Comparison of ENCODE assay signal across 26 mouse cellular contexts in the genomic region with DNA sequence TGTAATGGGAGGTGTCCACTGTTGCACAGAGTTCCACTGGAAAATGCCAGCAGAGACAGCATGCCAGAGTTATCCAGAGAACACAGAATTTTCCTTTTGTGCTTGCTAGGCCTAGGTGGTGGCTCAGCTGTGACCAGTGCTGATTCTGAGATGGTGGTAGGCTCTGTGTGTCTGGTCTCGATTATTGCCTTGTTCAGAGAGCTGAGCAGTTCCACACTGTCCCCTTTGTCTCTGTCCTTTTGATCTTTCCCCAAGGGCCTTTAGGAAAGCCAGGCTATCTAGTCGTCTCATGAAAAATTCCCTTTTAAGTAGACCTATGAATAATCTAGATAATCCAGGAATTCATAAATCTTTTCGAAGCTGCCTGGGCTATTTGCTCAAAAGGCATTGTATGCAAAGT. TPM values are rescaled to one million over a fixed set of nuclear protein-coding genes. Genes with fewer than 3 reads are reported as not detected.
DNase-seq lines count a peak whose midpoint lies in the region; ATAC-seq and TF ChIP-seq lines count a peak whose summit lies in the region.
"Had no signal": no experiment of that assay in that cellular context is flagged by ENCODE, and none has a peak within 500 bp of the region (broad histone marks: within the 10 kb centered on the region; RNA-seq: fewer than 3 reads in every experiment).

No protein-coding gene starts in this region.

- no peak for DNase-seq in hindbrain, embryonic 11.5 days (ENCODE audit: low spot score)
- no peak for DNase-seq in midbrain, embryonic 10.5 days (ENCODE audit: low spot score)
- peak; percentile 28 for DNase-seq in midbrain, embryonic 14.5 days
- no peak for DNase-seq in kidney, adult 2 months
- DNase-seq: adrenal gland, adult 8-10 months; adrenal gland, postnatal 25 days; cerebellum, adult 18-20 months; cerebellum, adult 9-10 months; cerebellum, postnatal 14 days; forebrain, postnatal 0 days; gastrocnemius, postnatal 25 days; heart, adult 18-20 months; heart, postnatal 10 days; heart, postnatal 36 days had no signal

- no peak overlapping the region for H3K9ac ChIP-seq in hindbrain, embryonic 11.5 days (ENCODE audit: low read depth, low read length)
- no peak overlapping the region for H3K9ac ChIP-seq in hindbrain, embryonic 13.5 days
- H3K9ac ChIP-seq in midbrain, embryonic 13.5 days (replicated peaks), result no peak overlapping the region
- no peak overlapping the region for H3K9ac ChIP-seq in midbrain, embryonic 14.5 days (replicated peaks; ENCODE audit: low read length)
- H3K9ac ChIP-seq: embryonic facial prominence, embryonic 12.5 days; embryonic facial prominence, embryonic 15.5 days; forebrain, postnatal 0 days; heart, embryonic 12.5 days; heart, embryonic 15.5 days; hindbrain, embryonic 15.5 days had no signal

- H3K4me3 ChIP-seq in hindbrain, embryonic 11.5 days (ENCODE audit: low read depth, low read length), result no peak overlapping the region
- no peak overlapping the region for H3K4me3 ChIP-seq in hindbrain, embryonic 13.5 days
- no peak overlapping the region for H3K4me3 ChIP-seq in midbrain, embryonic 13.5 days (replicated peaks)
- no peak overlapping the region for H3K4me3 ChIP-seq in midbrain, embryonic 10.5 days
- H3K4me3 ChIP-seq in midbrain, embryonic 14.5 days (replicated peaks; ENCODE audit: low read depth, low read length), result no peak overlapping the region
- no peak overlapping the region for H3K4me3 ChIP-seq in kidney, adult 2 months (ENCODE audit: insufficient read depth, low read depth, low read length)
- H3K4me3 ChIP-seq: embryonic facial prominence, embryonic 12.5 days; embryonic facial prominence, embryonic 15.5 days; heart, embryonic 12.5 days; heart, embryonic 15.5 days; hindbrain, embryonic 10.5 days; hindbrain, embryonic 15.5 days had no signal

- no peaks in the 10 kb centered on the region; the same call in 1 of the 2 replicates for H3K27me3 ChIP-seq in hindbrain, embryonic 11.5 days (ENCODE audit: control insufficient read depth, insufficient read depth, low read length)
- peaks cover 13% of the 10 kb centered on the region; the same call in 1 of the 2 replicates for H3K27me3 ChIP-seq in hindbrain, embryonic 13.5 days
- peaks cover 38% of the 10 kb centered on the region; the same call in 1 of the 2 replicates for H3K27me3 ChIP-seq in midbrain, embryonic 13.5 days
- peaks cover 100% of the 10 kb centered on the region for H3K27me3 ChIP-seq in midbrain, embryonic 10.5 days (ENCODE audit: low read depth, poor library complexity, severe bottlenecking)
- H3K27me3 ChIP-seq in midbrain, embryonic 14.5 days (ENCODE audit: control insufficient read depth, insufficient read depth, low read length), result no peaks in the 10 kb centered on the region
- H3K27me3 ChIP-seq in kidney, adult 2 months (replicated peaks; ENCODE audit: control insufficient read depth, insufficient read depth, low read length), result no peaks in the 10 kb centered on the region
- H3K27me3 ChIP-seq: heart, embryonic 12.5 days; heart, embryonic 15.5 days; hindbrain, embryonic 15.5 days had no signal

- no peak for TF ChIP-seq CTCF in kidney, adult 2 months (conservative IDR thresholded peaks at IDR 0.05; ENCODE audit: insufficient read depth, insufficient read length, low read depth, low read length)

- 49% methylated on average over 3 of the region's 3 CpGs for WGBS in hindbrain, embryonic 11.5 days
- 38% methylated on average over 3 of the region's 3 CpGs for WGBS in hindbrain, embryonic 13.5 days
- WGBS in midbrain, embryonic 13.5 days, result 42% methylated on average over 3 of the region's 3 CpGs
- 46% methylated on average over 3 of the region's 3 CpGs for WGBS in midbrain, embryonic 10.5 days
- 31% methylated on average over 3 of the region's 3 CpGs for WGBS in midbrain, embryonic 14.5 days
- WGBS in kidney, adult 2 months, result 77% methylated on average over 3 of the region's 3 CpGs

- TF ChIP-seq POLR2A in kidney, adult 2 months (IDR thresholded peaks at IDR 0.05; ENCODE audit: low read depth, low read length), result no peak

- H3K9me3 ChIP-seq in hindbrain, embryonic 11.5 days (ENCODE audit: control insufficient read depth, low read length), result no peaks in the 10 kb centered on the region
- H3K9me3 ChIP-seq in hindbrain, embryonic 13.5 days, result no peaks in the 10 kb centered on the region
- no peaks in the 10 kb centered on the region for H3K9me3 ChIP-seq in midbrain, embryonic 13.5 days
- H3K9me3 ChIP-seq in midbrain, embryonic 10.5 days (replicated peaks), result no peaks in the 10 kb centered on the region
- no peaks in the 10 kb centered on the region for H3K9me3 ChIP-seq in midbrain, embryonic 14.5 days (ENCODE audit: control insufficient read depth, low read length)
- H3K9me3 ChIP-seq: embryonic facial prominence, embryonic 12.5 days; embryonic facial prominence, embryonic 15.5 days; heart, embryonic 12.5 days; heart, embryonic 15.5 days; hindbrain, embryonic 10.5 days; hindbrain, embryonic 15.5 days had no signal

- no peak overlapping the region for H3K4me2 ChIP-seq in hindbrain, embryonic 11.5 days (replicated peaks; ENCODE audit: low read depth, low read length)
- no peak overlapping the region for H3K4me2 ChIP-seq in hindbrain, embryonic 13.5 days
- no peak overlapping the region for H3K4me2 ChIP-seq in midbrain, embryonic 13.5 days (replicated peaks)
- no peak overlapping the region for H3K4me2 ChIP-seq in midbrain, embryonic 14.5 days (ENCODE audit: low read length)
- H3K4me2 ChIP-seq: embryonic facial prominence, embryonic 12.5 days; embryonic facial prominence, embryonic 15.5 days; heart, embryonic 12.5 days; heart, embryonic 15.5 days; hindbrain, embryonic 15.5 days had no signal

- no peak overlapping the region for H3K27ac ChIP-seq in hindbrain, embryonic 11.5 days (ENCODE audit: low read depth, low read length)
- H3K27ac ChIP-seq in hindbrain, embryonic 13.5 days, result no peak overlapping the region
- peak overlapping the region; percentile 46; the same call in 1 of the 2 replicates for H3K27ac ChIP-seq in midbrain, embryonic 13.5 days
- H3K27ac ChIP-seq in midbrain, embryonic 10.5 days (replicated peaks), result no peak overlapping the region
- H3K27ac ChIP-seq in midbrain, embryonic 14.5 days (replicated peaks; ENCODE audit: low read depth, low read length), result 0 out of 2 replicates have a peak overlapping the region, but pooled peaks have one; percentile 20
- H3K27ac ChIP-seq in kidney, adult 2 months (ENCODE audit: insufficient read depth, low read depth, low read length), result no peak overlapping the region
- H3K27ac ChIP-seq: embryonic facial prominence, embryonic 12.5 days; embryonic facial prominence, embryonic 15.5 days; heart, embryonic 15.5 days; hindbrain, embryonic 15.5 days had no signal

- peak; percentile 65; the same call in 1 of the 2 replicates for ATAC-seq in hindbrain, embryonic 11.5 days (ENCODE audit: low FRiP score)
- ATAC-seq in hindbrain, embryonic 13.5 days (ENCODE audit: low FRiP score), result no peak
- peak; percentile 92 for ATAC-seq in midbrain, embryonic 13.5 days
- ATAC-seq in midbrain, embryonic 14.5 days (ENCODE audit: low FRiP score, low TSS enrichment), result peak; percentile 73
- ATAC-seq: activated CD4-positive, CD25-positive, alpha-beta regulatory T cell, adult 4 months; CD4-positive, CD25-positive, alpha-beta regulatory T cell, adult 4 months; forebrain, embryonic 14.5 days; forebrain, postnatal 0 days had no signal

- H3K36me3 ChIP-seq in hindbrain, embryonic 11.5 days (ENCODE audit: control insufficient read depth, insufficient read depth, low read length), result no peaks in the 10 kb centered on the region
- no peaks in the 10 kb centered on the region for H3K36me3 ChIP-seq in hindbrain, embryonic 13.5 days
- no peaks in the 10 kb centered on the region for H3K36me3 ChIP-seq in midbrain, embryonic 13.5 days
- H3K36me3 ChIP-seq in midbrain, embryonic 10.5 days, result no peaks in the 10 kb centered on the region
- H3K36me3 ChIP-seq in midbrain, embryonic 14.5 days (ENCODE audit: control insufficient read depth, insufficient read depth, low read length), result no peaks in the 10 kb centered on the region
- H3K36me3 ChIP-seq in kidney, adult 2 months (ENCODE audit: control insufficient read depth, insufficient read depth, low read length), result no peaks in the 10 kb centered on the region
- H3K36me3 ChIP-seq: embryonic facial prominence, embryonic 12.5 days; embryonic facial prominence, embryonic 15.5 days; heart, embryonic 12.5 days; heart, embryonic 15.5 days; hindbrain, embryonic 10.5 days; hindbrain, embryonic 15.5 days had no signal

- H3K4me1 ChIP-seq in hindbrain, embryonic 11.5 days (replicated peaks; ENCODE audit: control insufficient read depth, insufficient read depth, low read length), result no peaks in the 10 kb centered on the region
- H3K4me1 ChIP-seq in hindbrain, embryonic 13.5 days (replicated peaks), result no peaks in the 10 kb centered on the region; the same call in 1 of the 2 replicates
- peaks cover 6% of the 10 kb centered on the region; the same call in 1 of the 2 replicates for H3K4me1 ChIP-seq in midbrain, embryonic 13.5 days (replicated peaks)
- H3K4me1 ChIP-seq in midbrain, embryonic 10.5 days, result peaks cover 12% of the 10 kb centered on the region; the same call in 1 of the 2 replicates
- 0 out of 2 replicates have a peak, but pooled peaks cover 4% of the 10 kb centered on the region for H3K4me1 ChIP-seq in midbrain, embryonic 14.5 days (ENCODE audit: control insufficient read depth, insufficient read depth, low read length)
- H3K4me1 ChIP-seq in kidney, adult 2 months (ENCODE audit: control insufficient read depth, insufficient read depth, low read length), result no peaks in the 10 kb centered on the region
- H3K4me1 ChIP-seq: embryonic facial prominence, embryonic 12.5 days; embryonic facial prominence, embryonic 15.5 days; heart, embryonic 12.5 days; heart, embryonic 15.5 days; hindbrain, embryonic 15.5 days had no signal

RNA-seq across cellular contexts. Expression of a gene that starts 47.3 kb away (rescaled TPM):
- polyA plus RNA-seq in hindbrain, embryonic 11.5 days (2014; fragmentation: Nextera tagmentation; extraction: Ambion mirVana), result 9.2 and 10.7 TPM in 2 replicates
- polyA plus RNA-seq in hindbrain, embryonic 13.5 days (2015; fragmentation: Nextera tagmentation; extraction: Ambion mirVana), result 2.7 and 4.6 TPM in 2 replicates
- polyA plus RNA-seq in midbrain, embryonic 13.5 days (2015; fragmentation: Nextera tagmentation; extraction: Ambion mirVana), result 6.3 and 8.0 TPM in 2 replicates
- polyA plus RNA-seq in midbrain, embryonic 10.5 days (2016; fragmentation: Nextera tagmentation; extraction: Ambion mirVana), result 2.8 and 3.4 TPM in 2 replicates
- polyA plus RNA-seq in midbrain, embryonic 14.5 days (2014; fragmentation: Nextera tagmentation; extraction: Ambion mirVana), result 2.7 and 6.9 TPM in 2 replicates
- 5.3 and 7.9 TPM in 2 replicates for polyA plus RNA-seq in kidney, adult 2 months (2012; rRNA removed)
- polyA plus RNA-seq: activated CD4-positive, CD25-positive, alpha-beta regulatory T cell, adult 4 months; C2C12; CD4-positive, CD25-positive, alpha-beta regulatory T cell, adult 4 months had no signal

Comparison
In these comparisons a context has a peak if more than half of its experiments do, and no peak if none do; other contexts are left out.
1. H3K27ac ChIP-seq: peak in midbrain, embryonic 13.5 days (single experiment) and midbrain, embryonic 14.5 days (single experiment); none in hindbrain, embryonic 11.5 days (single experiment), hindbrain, embryonic 13.5 days (single experiment), midbrain, embryonic 10.5 days (single experiment) and kidney, adult 2 months (single experiment).